Mouse (Mus musculus) CD4-positive, CD25-positive, alpha-beta regulatory T cell, adult 9 weeks (primary cell): Measurements from ENCODE around the gene Zfp652. TPM values are rescaled to one million over a fixed set of nuclear protein-coding genes. Genes with fewer than 3 reads are reported as not detected.

ENCODE experiments used
- polyA plus RNA-seq: library from polyadenylated mRNA; unstranded; fragments of 100-300 nt; shearing (Covaris generic); gene quantifications from one replicate; pipeline ENCODE4 v1.2.1, GENCODE M21; 2017

The Zfp652 gene
- polyA plus RNA-seq: 8.7 TPM

DNA sequence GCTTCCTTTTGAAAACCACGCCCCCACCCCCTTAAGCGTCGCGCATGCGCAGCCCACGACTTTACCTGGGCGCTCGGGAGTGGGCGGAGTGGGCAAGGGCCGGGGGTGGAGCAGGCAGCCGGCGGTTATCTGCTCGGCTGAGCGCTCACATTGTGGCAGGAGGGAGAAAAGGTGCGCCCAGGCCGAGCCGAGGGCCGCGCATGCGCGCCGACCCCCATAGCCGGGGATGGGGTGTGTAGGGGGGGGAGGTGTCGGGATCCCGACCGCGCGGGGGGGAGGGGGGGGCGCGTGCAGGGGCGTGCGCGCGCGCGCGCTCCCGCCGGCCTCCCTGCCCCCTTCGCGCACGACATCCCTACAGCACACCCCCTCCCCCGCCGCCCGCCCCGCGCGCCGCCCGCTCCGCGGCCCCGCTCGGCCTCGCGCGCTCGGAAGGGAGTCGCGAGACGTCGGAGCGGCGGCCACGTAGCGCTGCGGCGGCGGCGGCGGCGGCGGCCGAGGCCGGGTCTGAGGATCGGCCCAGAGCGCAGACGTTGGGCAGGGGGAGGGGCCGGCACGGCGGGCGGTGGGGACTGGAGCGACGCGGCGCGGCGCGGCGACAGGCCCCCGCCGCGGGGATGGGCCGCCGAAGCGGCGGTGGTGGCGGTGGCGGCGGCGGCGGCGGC, at the start of gene Zfp652:
Zfp652 (plus strand) TSS at position 111 of the 662 bp plus-strand sequence.

DNA sequence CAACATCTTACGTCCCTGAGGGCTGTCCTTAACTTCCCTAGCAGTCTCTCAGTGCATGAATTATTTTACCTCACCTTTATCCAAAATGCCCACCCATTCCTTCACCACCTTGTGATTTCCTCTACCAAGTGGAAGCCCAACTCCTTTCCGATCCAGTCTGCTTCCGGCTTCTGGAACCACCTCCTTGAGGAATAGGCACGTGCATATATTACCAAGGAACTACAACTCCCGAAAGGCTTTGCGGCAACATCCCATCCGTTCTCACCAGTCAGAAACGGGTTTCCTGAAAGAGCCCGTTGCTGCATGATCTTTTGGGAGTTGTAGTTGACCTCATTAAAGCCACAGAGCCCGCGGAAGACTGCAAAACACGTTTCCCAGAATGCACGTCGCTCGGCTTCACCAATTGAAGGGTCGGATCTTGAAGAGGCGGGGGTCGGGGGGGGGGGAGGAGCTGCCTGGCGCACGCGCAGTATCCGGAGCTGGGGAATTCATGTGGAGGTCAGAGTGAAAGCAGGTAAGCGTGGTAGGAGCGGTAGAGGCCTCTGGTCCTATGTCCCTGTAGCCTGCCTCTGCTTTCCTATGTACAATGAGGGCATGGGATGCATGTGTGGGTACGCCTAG, 45.8 kb upstream of the Zfp652 start, which contains the start of gene Phb:
Phb (plus strand) TSS at position 429 of the 621 bp plus-strand sequence.

DNA sequence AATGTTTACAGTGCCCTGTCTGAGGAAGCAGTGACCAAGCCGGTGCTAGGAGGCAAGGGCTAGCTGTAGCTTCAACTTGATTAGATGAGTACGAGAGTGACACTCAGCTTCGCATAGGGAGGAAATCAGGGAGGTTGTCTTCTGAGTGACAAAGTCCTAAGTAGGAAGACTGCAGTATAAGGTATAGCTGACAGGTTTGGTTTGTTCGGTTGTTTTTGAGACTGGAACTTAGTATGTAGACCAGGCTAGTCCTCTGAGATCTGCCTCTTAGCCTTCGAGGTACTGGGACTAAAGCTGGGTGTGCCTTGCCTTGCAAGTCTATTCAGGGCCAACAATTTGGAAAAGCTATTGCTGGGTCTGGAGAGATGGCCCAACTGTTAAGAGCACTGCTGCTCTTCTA, 10.8 kb downstream of the Zfp652 start, which contains the start of gene B130006D01Rik:
B130006D01Rik (plus strand) TSS at position 301 of the 400 bp plus-strand sequence.

DNA sequence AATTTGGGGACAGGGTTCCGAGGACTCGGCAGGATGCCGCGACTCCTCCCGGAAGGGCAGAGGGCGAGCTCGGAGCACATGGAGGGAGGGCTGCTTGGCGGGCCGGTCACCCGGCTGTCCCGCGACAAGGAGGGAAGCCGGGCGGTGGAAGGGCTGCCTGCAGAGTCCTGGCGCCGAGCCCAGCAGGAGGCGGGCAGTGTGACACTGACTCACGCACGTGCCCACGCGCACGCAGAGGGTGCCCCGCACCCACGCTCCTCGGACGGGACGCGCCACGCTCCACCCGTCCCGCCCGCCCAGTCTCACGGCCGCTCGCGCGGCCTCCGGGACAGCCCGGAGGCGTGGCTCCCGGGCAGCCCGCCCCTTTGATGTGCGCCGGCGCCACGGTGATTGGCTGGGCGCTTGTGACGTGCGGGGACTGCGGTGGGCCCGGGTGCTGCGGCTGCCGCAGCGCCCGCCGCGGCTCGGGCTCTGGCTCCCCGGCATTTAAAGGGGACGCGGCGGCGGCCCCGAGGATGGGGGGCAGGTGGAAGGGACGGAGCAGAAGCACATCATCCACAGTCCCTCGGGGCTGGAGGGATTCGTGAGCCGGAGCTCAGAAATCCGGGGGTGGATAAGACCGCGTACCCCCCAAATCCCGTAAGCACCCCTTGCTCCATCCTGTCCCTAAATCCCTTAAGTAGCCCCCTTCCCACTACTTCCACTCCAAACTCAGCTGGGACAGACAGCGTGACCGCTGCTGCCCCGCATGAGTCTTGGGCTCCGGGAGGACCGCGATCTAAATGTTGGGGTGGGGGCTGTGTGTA, 111.8 kb downstream of the Zfp652 start, which contains the start of gene Phospho1:
Phospho1 (plus strand) TSS at position 429 of the 806 bp plus-strand sequence.

DNA sequence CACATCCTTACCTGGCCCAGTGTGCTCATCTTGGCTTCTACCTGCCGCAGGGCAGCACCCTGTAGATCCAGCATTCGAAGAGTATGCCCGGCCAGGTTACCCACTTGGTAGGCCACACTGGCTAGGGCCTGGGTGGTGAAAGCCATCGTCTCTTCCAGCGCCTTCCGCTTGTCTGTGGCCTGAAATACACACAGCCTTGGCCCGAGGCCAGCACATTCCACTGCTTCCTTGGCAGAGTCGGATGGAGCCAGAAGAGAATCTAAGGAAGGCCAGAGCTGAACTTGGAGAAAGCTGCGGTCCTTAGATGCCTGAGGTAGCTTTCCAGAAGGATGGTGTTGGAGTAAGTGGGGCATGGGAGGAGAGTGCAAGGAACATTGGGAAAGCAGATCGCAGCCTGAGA, 124.6 kb downstream of the Zfp652 start, which contains the start of gene Gngt2:
Gngt2 (plus strand) TSS at position 158 of the 400 bp plus-strand sequence.

DNA sequence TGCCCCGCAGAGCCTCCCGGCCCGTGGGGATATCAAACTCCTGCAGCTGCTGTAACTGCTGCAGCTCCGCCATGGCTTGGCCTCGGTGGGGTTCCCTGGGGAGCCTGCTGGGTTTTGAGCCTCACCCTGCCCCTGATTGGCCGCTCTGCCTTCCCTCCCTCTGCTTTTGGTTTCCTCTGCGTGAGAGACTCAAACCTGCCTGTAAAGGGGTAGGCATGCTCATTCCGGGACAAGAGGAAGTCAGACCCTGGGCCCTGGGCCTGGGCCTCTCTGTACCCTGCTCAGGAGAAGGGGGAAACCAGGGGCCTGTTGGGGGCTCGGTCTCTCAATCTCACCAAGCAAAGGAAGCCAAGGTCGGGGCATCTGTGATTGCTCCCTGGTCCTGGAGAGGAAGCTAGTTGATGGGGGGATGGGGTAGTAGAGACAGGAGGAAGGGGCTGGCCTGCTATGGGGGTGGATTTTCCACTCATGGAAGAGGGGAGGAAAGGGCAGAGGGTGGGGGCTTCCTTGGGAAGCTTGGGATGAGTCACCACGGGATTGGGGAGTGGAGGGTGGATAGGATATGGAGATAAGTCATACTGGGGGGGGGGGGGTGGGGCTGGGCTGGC, 129.7 kb downstream of the Zfp652 start, which contains the start of gene Abi3:
Abi3 (minus strand) TSS at position 403 of the 608 bp plus-strand sequence.

Other genes starting within 250 kb of the Zfp652 start
- not detected for gene Nxph3, start 198.1 kb upstream of the Zfp652 start, polyA plus RNA-seq
- gene Ngfr, start 124.9 kb upstream of the Zfp652 start, polyA plus RNA-seq: not detected
- 104 TPM for gene Phb, start 45.7 kb upstream of the Zfp652 start, polyA plus RNA-seq
- gene B130006D01Rik, start 10.9 kb downstream of the Zfp652 start, polyA plus RNA-seq: 2.1 TPM
- gene Phospho1, start 111.8 kb downstream of the Zfp652 start, polyA plus RNA-seq: not detected
- 46.6 TPM for gene Gngt2, start 124.5 kb downstream of the Zfp652 start, polyA plus RNA-seq
- 79.5 TPM for gene Abi3, start 129.8 kb downstream of the Zfp652 start, polyA plus RNA-seq
- not detected for gene B4galnt2, start 202.2 kb downstream of the Zfp652 start, polyA plus RNA-seq